Mouse (Mus musculus) E14TG2a.4 (cell line): Measurements from ENCODE around the gene Olfr1200.

Experiments
- CTCF ChIP-seq: conservative IDR thresholded peaks from 2 replicates; pipeline ENCODE4 v1.5.1; 2014; ENCODE audit warnings: low read length
- NANOG ChIP-seq: IDR thresholded peaks from 2 replicates; pipeline ENCODE4 v1.6.1; 2014; ENCODE audit warnings: borderline replicate concordance, low read length, mixed read lengths

- TF ChIP-seq CTCF: no peak
- TF ChIP-seq NANOG: no peak
Measured at GRCm38 (mm10) chr2:88743379-88743778, 26.9 kb downstream of the Olfr1200 start.
